ENCODE assay signal across 8 mouse cellular contexts in the genomic region with DNA sequence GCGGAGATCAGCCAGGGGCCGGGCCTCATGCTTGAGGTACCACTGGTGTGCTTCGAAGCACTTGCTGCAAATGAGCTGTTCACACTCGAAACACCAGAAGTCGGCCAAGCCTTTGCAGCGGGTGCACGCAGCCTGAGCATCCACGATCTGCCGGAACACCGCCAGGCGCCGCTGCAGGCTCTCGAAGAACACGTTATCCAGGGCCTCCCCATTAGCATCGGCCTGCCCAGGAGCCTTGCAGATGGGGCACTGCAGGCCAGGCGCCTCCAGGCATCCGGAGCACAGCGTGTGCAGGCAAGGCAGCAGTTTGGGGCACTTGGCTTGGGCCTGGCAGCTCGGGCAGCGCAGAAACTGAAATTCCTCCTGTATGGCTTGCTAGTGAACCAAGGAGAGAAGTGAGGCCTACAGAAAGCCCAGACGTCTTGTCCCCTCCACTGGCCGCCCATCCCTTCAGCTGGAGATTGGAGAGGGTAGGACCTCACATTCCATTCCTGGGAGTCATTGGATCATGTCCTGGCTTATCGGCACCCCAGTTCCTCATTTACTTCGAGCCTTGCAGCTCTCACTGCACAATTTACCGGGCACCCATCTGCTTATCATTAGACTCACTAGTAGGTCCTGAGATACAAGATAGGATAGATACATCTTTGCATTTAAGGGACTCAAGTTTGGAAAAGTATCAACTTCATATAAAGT. TPM values are rescaled to one million over a fixed set of nuclear protein-coding genes. Genes with fewer than 3 reads are reported as not detected.
DNase-seq lines count a peak whose midpoint lies in the region; ATAC-seq lines count a peak whose summit lies in the region.

No protein-coding gene starts in this region.

- ATAC-seq in intestine, embryonic 15.5 days, result peak; percentile 72
- peak; percentile 78 for ATAC-seq in megakaryocyte-erythroid progenitor cell, adult 5-6 weeks (replicated peaks; ENCODE audit: low FRiP score, low TSS enrichment, poor library complexity, severe bottlenecking)

- H3K4me3 ChIP-seq in intestine, embryonic 15.5 days (replicated peaks), result peak overlapping the region; percentile 23

- no peaks in the 10 kb centered on the region for H3K27me3 ChIP-seq in intestine, embryonic 15.5 days (replicated peaks)

- H3K9ac ChIP-seq in intestine, embryonic 15.5 days, result peak overlapping the region; percentile 45

- H3K36me3 ChIP-seq in intestine, embryonic 15.5 days, result no peaks in the 10 kb centered on the region

- H3K27ac ChIP-seq in intestine, embryonic 15.5 days, result peak overlapping the region; percentile 57; the same call in 1 of the 2 replicates

- intact Hi-C loops in left cerebral cortex, postnatal 14 days (cut with DNase I), result no loop called here

- H3K9me3 ChIP-seq in intestine, embryonic 15.5 days, result no peaks in the 10 kb centered on the region

- peaks cover 33% of the 10 kb centered on the region for H3K4me1 ChIP-seq in intestine, embryonic 15.5 days (replicated peaks)

- peak; percentile 88 to 94 for DNase-seq in adrenal gland, adult (ENCODE audit: inconsistent age in 2 of 2, low spot score in 1 of 2)
- peak; percentile 91 for DNase-seq in embryo, embryonic 11 days
- peak; percentile 68 for DNase-seq in gastrocnemius, postnatal 25 days
- peak; percentile 82 to 85 for DNase-seq in left cerebral cortex, postnatal 14 days (ENCODE audit: low spot score in 2 of 2)
- peak; percentile 61 to 69 for DNase-seq in right cerebral cortex, postnatal 36 days (ENCODE audit: low spot score in 2 of 2)
- peak; percentile 79 to 85 for DNase-seq in urinary bladder, postnatal 4 days (ENCODE audit: low spot score in 2 of 2)

- H3K4me2 ChIP-seq in intestine, embryonic 15.5 days (replicated peaks), result peak overlapping the region; percentile 76

- WGBS in intestine, embryonic 15.5 days, result 18% methylated on average over 25 of the region's 25 CpGs

RNA-seq across cellular contexts. Expression of a gene that starts 2.4 kb away (rescaled TPM):
- 1 to 10 TPM; 3.5 to 4.6 TPM for total RNA-seq in gastrocnemius, postnatal 25 days (2021)
- polyA plus RNA-seq in intestine, embryonic 15.5 days (2015; fragmentation: Nextera tagmentation; extraction: Ambion mirVana), result 13.2 and 15.6 TPM in 2 replicates
- 10 to 100 TPM; 12.2 to 13.6 TPM for total RNA-seq in left cerebral cortex, postnatal 14 days (2021)
- total RNA-seq in megakaryocyte-erythroid progenitor cell, adult 5-6 weeks (2014; fragmentation: Nextera tagmentation), result 126 and 134 TPM in 2 replicates
- 34.2 and 38.1 TPM in 2 replicates for total RNA-seq in megakaryocyte-erythroid progenitor cell, adult 5-6 weeks (2017)

RNA-seq across cellular contexts. Expression of a gene that starts 5.8 kb away (rescaled TPM):
- total RNA-seq in gastrocnemius, postnatal 25 days (2021), result 1 to 10 TPM; 6.5 to 8.8 TPM
- 21.3 and 21.4 TPM in 2 replicates for polyA plus RNA-seq in intestine, embryonic 15.5 days (2015; fragmentation: Nextera tagmentation; extraction: Ambion mirVana)
- total RNA-seq in left cerebral cortex, postnatal 14 days (2021), result 10 to 100 TPM; 71.8 to 76.7 TPM
- total RNA-seq in megakaryocyte-erythroid progenitor cell, adult 5-6 weeks (2014; fragmentation: Nextera tagmentation), result 4.7 and 17.9 TPM in 2 replicates
- total RNA-seq in megakaryocyte-erythroid progenitor cell, adult 5-6 weeks (2017), result 3.5 and 5.3 TPM in 2 replicates

RNA-seq across cellular contexts. Expression of a gene that starts 43.1 kb away (rescaled TPM):
- 1 to 10 TPM; 4.2 to 4.6 TPM for total RNA-seq in gastrocnemius, postnatal 25 days (2021)
- 1.3 and 1.4 TPM in 2 replicates for polyA plus RNA-seq in intestine, embryonic 15.5 days (2015; fragmentation: Nextera tagmentation; extraction: Ambion mirVana)
- 10 to 100 TPM; 86.1 to 99.6 TPM for total RNA-seq in left cerebral cortex, postnatal 14 days (2021)
- 0.07 TPM in 1 of 2 replicates, not detected in the other for total RNA-seq in megakaryocyte-erythroid progenitor cell, adult 5-6 weeks (2014; fragmentation: Nextera tagmentation)
- total RNA-seq in megakaryocyte-erythroid progenitor cell, adult 5-6 weeks (2017), result not detected in 2 replicates

RNA-seq across cellular contexts. Expression of a gene that starts 43.1 kb away (rescaled TPM):
- total RNA-seq in gastrocnemius, postnatal 25 days (2021), result 10 to 100 TPM; 29.4 to 35.7 TPM
- polyA plus RNA-seq in intestine, embryonic 15.5 days (2015; fragmentation: Nextera tagmentation; extraction: Ambion mirVana), result 83.4 and 84.8 TPM in 2 replicates
- total RNA-seq in left cerebral cortex, postnatal 14 days (2021), result 10 to 100 TPM; 15.8 to 16.2 TPM
- total RNA-seq in megakaryocyte-erythroid progenitor cell, adult 5-6 weeks (2014; fragmentation: Nextera tagmentation), result not detected in 2 replicates
- 0.27 TPM in 1 of 2 replicates, not detected in the other for total RNA-seq in megakaryocyte-erythroid progenitor cell, adult 5-6 weeks (2017)

Comparison
In these comparisons a context has a peak if more than half of its experiments do, and no peak if none do; other contexts are left out.
1. Peak in every context shown above with its lines: DNase-seq, ATAC-seq, H3K4me3 ChIP-seq and H3K27ac ChIP-seq.
2. RNA of a gene that starts 43.1 kb away (total RNA-seq): 86.1 to 99.6 TPM in left cerebral cortex, postnatal 14 days; 4.2 to 4.6 TPM in gastrocnemius, postnatal 25 days and 0.07 TPM in megakaryocyte-erythroid progenitor cell, adult 5-6 weeks; every median in the first group is over 10 times any median in the second.